Mouse (Mus musculus) bone marrow, adult 2 months (tissue): ENCODE results near the gene Gsc.

ENCODE experiments used
- CTCF ChIP-seq: fragments of 200-500 bp; IDR thresholded peaks from 2 replicates; pipeline ENCODE4 v1.5.1; 2011; ENCODE audit warnings: low read length, control low read depth; ENCODE audit not compliant: control insufficient read depth, insufficient read depth
- POLR2A ChIP-seq: fragments of 200-500 bp; IDR thresholded peaks from 2 replicates; pipeline ENCODE4 v1.6.1; 2011; ENCODE audit warnings: low read depth, mild to moderate bottlenecking, control low read depth, low read length, borderline replicate concordance; ENCODE audit not compliant: control insufficient read depth

DNA sequence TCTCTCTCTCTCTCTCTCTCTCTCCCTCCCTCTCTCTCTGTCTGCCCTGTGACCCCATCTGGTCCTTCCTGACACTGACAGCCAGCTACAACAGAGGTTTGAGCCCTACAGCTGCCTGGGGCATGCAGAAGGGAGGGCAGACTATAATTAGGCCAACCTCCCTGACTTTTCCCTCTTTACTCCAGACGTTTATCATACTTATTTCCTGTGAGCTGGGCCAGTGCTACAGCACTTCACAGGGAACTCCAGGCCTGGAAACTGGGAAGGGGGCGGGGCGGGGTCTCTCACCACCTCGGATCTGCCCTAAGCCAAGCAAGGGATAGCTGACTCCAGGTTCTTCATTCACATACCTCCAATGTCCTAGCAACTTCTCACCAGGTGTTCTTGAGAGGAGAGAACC is 4.3 kb downstream of the Gsc start:
- TF ChIP-seq CTCF, result no peak
- TF ChIP-seq POLR2A, result no peak
